Mouse (Mus musculus) embryo, embryonic 11 days (tissue): ENCODE data around the gene Smok3a.
"Not testable (repeated sequence)": the region's sequence is repeated elsewhere in the genome, so short reads cannot be mapped to it uniquely, and the experiment has no call there.

ENCODE experiments used
- DNase-seq: peaks from one replicate; pipeline ENCODE4 v3.0.0-alpha.2; 2015

Smok3a gene

GRCm38 (mm10) chr5:138020961-138021479 is at the start of gene Smok3a, which contains the start of gene Smok3b:
Gene Smok3a, plus strand, starts transcription at chr5:138021261.
Gene Smok3b, plus strand, starts transcription at chr5:138021429.
- not testable (repeated sequence) for DNase-seq

GRCm38 (mm10) chr5:137973161-137973560 is 47.9 kb upstream of the Smok3a start:
- DNase-seq = no peak

DNA sequence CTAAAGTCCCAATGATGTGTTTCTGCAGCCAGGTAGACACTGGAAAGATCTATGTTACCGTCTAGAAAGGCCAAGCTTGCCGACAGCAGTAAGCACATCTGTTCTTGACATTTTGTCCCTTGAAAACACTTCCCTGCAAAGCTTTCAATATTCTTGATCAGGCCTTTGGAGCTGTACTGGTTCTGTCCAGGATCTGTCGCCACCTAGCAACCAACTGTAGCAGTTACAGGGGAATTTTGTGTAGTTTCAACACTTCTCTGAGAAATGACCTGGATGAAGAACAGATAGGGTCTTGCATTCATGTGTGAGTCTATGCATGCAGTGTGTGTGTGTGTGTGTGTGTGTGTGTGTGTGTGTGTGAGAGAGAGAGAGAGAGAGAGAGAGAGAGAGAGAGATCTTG is 47.3 kb upstream of the Smok3a start:
- peak; percentile 6 for DNase-seq

DNA sequence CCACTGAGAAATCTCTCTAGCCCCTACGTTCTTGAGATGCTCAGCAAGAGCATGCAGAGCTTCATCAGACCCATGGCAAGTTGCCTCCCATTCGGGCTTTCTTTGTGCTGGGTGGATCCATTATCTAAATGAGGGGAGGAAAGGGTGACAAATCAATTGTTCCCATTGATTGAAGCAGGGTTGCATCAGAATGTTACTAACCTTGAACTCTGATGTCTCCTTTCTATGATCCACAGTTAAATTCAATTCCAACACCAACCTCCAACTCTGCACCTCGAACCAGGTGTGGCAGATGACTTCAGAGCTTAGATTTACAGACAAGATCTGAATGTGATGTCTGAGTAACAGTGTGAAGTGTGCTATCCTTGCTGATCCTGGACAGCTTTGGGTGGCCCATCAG is 46.3 kb upstream of the Smok3a start:
- no peak for DNase-seq

GRCm38 (mm10) chr5:137975434-137975833 is 45.6 kb upstream of the Smok3a start:
- DNase-seq = no peak

GRCm38 (mm10) chr5:137977291-137977690 is 43.8 kb upstream of the Smok3a start:
- DNase-seq = no peak

DNA sequence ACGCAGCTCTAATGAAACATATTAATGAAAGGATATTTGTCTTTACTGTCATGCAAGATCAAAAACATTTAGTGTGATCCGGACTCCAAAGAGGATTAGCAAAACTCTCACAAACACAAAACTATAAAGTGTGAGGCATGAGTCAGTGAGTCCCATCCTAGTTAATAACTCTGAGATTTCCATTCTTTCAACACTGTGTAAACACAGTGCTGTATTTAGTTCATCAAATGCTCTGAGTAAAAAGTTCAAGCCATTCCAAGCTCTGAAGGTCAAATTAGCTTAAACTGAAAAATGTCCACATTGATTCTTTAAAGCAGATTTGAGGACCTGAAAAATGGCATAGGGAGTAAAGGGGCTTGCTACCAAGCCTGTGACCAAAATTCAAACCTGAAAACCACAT is 42.0 kb upstream of the Smok3a start:
- DNase-seq = no peak

DNA sequence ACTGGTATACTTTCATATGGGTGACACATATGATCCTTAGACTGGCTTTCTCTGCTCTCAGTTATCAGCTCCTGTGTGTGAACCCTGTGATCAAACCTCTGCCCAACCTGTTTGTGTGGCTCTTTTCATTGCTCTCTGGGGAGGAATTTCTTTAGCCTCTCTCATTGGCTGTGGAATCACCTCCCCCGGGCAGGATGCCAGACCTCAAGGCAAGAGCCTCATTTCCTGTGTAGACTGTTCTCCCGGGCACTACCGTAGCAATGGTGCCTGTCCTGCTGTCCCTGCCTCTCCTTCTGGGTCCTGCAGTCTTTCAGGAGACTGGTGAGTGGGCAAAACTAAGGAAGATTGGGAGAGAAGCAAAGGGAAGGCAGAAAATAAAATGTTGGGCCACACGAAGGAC is 39.8 kb upstream of the Smok3a start, which contains the start of gene Azgp1:
Azgp1 (plus strand) TSS at position 221 of the 400 bp plus-strand sequence.
- DNase-seq = no peak

DNA sequence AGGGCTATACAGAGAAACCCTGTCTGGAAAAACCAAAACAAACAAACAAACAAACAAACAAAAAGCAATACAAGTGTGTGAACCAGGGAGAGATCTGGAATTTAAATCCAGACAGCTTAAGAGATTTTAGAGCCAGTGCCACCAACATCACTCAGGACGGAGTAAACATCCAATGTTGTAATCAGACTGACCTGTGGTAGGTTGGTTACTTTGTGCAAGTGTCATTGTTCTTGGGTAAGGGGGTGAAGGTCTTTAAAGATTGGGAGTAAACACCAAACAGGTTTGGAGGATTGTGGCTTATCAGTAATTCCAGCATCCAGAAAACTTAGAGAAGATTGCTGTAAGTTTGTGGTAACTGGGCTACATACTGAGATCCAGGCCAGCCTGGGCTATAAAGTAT is 34.7 kb upstream of the Smok3a start:
- no peak for DNase-seq

DNA sequence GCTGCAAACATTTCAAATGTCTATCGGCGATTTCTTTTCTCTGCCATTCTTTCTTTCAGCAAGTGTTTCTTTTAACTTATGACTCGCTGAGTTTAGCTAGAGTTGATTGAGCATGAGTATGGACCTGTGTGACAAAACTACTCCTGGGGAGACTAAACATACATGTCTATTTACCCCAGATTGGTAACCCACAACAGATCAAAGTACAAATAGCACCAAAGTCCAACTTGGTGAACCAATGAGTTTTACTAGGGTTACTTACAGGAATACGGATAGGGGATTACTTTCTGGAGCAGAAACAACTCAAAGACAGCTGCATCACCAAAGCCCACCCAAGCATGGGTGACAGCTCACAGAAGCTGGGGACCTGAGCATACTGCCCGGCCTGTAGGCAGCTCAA is 11.6 kb upstream of the Smok3a start:
- no peak for DNase-seq

GRCm38 (mm10) chr5:138012382-138012781 is 8.7 kb upstream of the Smok3a start:
- DNase-seq = no peak

DNA sequence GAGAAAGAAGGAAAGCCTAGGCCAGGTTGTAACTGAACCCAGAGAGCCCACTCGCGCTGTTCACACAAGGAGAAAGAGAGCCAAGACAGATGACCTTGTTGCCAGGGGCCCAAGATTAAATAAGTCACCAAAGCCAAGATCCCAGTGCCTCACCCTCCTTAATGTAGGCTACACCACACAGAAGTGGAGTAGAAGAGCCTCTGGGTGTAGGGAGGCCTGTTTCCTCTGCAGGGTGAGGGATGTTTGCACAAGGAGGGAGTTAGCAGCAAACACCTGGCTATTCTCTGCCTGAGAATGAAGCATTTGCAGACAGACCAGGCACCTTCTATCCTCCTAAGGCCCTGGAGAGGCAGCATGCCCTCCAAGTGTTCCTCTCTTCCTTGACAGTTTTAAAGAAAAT is 4.5 kb upstream of the Smok3a start:
- no peak for DNase-seq

- DNase-seq = no peak
Measured at GRCm38 (mm10) chr5:138016997-138017396, 4.1 kb upstream of the Smok3a start.

DNA sequence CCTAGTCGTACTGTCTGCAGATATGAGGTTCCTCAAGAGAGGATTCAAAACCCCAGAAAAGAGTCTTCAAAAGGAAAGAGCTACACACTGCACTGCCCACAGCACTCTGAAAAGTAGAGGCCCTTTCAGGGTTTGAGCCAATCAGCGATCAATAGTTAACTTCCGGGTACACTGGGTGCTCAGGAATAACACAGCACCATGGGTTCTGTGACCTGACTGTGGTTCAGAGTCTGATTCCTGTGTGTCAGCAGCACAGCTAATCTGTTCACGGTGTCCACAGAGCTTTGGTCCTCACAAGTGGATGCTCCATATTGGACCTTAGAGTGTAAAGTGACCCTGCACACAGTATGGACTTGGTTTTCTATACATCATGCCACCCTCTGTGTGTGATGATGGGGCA is 1.5 kb upstream of the Smok3a start:
- DNase-seq = not testable (repeated sequence)

DNA sequence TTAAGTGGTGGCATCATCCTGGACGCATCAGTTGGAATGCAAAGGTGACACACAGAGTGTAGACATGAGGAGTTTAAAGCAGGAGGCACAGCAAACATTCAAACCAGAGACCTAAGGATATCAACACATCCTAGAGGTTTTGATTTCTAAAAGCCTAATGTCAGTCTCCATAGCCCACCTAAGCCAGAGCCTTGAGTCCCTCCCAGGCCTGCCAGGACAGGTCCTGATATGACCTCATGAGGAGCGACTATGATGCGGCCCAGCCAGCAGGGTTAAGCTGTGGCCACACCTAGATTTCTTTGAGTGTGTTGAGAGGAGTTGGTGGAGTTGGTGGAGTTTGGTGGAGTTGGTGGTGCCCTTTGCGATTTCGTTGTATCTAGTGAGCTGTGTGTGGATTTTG is 31.8 kb downstream of the Smok3a start, which contains the start of gene Smok3c:
Smok3c (plus strand) TSS at position 301 of the 400 bp plus-strand sequence.
- DNase-seq = not testable (repeated sequence)

DNA sequence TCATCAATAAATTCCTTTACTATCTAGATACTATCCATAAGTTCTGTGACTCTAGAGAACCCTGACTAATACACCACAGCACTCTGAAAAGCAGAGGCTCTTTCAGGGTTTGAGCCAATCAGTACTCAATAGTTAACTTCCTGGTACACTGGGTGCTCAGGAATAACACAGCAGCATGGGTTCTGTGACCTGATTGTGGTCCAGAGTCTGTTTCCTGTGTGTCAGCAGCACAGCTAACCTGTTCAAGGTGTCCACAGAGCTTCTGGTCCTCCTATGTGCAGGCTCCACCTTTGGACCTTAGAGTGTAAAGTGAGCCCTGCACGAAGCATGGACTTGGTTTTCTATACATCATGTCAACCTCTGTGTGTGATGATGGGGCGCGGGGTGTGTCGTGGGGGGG is 52.7 kb downstream of the Smok3a start:
- DNase-seq = no peak

GRCm38 (mm10) chr5:138075684-138076083 is 54.6 kb downstream of the Smok3a start:
- no peak for DNase-seq

DNA sequence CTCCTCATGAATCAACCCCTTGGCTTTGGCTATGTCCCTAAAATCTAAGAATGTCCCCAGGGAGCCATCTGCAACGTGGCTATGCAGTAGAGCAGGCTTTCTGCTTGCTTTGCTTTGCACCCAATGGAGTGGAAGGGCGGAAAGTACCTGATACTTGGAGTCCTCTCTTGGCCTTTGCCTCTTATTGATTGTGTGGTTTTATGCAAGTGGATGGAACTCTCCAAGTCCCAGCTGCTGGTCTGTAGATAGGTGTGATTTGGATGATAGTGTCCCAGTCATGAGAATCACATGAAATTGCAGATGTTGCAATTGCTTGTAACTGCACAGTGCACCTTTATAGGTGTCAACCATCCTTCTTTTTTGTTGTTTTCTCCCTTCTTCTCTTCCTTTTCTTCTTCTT is 55.1 kb downstream of the Smok3a start:
- no peak for DNase-seq

GRCm38 (mm10) chr5:138080456-138080855 is 59.4 kb downstream of the Smok3a start:
- DNase-seq = no peak

DNA sequence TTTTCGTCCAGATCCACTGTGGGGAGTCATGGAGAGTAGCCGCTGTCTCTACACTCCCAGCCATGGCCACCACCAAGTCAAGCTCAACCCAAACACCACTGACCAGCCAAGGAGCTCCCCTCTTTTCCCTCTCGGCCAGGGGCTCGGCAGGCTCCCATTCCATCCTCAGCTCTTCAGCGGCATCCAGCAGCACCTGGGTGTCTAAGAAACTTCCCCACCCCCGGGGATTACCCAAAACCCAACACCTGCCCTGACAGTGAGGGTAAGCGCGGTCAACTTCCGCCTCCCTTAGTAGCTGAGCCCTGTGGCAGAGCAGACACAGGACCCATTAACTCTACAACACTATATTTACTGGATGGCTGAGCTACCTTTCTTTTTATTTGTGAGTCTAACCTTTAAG is 60.4 kb downstream of the Smok3a start:
- no peak for DNase-seq

DNA sequence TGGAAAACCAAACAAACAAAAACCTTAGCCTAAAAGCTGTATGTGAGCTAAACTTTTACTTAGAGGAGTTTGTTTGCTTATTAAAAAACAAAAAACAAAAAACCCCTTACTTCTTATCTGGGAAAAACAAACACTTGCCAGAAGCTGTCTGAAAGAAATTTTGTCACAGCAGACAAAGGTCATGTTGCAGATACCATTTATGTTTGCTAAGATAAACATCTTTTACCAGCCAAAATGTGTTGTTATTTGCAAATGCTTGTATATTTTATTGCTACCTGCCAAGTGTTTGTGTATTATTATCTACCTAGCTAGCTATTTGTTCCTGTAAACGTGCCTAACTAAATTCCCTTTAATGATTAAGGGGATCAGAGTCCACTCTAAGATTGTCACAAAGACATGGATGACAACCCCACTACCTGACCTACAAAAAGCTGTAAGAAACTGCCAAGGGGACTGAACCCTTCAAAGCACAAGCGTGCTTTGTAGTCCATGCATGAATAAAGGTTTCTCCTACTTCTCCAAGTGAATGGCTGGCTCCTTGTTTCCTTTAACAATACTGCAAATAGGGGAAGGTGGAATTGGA is 62.3 kb downstream of the Smok3a start:
- DNase-seq = no peak

DNA sequence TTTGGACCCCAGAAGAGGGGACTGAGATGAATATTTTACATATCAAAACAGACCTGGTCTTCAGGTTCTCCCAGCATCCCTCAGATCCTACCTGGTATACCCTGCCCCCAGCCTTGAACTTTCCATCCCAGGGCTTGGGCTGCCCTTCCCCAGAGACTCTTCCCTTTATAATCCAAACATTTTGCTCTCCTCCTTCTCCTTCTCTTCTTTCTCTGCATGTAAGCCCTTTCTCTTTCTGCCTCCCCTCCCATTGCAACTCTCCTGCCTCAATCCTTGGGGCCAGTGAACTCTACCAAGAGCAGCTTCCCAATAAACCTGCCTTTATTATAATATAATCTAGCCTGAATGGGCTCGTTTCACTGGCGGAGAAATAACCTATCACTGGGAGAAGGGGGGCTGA is 62.9 kb downstream of the Smok3a start:
- DNase-seq = no peak
